Comparison of ENCODE assay signal across 20 mouse cellular contexts in genomic region chr1:130770487-130770886, GRCm38 (mm10). TPM values are rescaled to one million over a fixed set of nuclear protein-coding genes. Genes with fewer than 3 reads are reported as not detected.
DNase-seq lines count a peak whose midpoint lies in the region; ATAC-seq and TF ChIP-seq lines count a peak whose summit lies in the region.
"Had no signal": no experiment of that assay in that cellular context is flagged by ENCODE, and none has a peak within 500 bp of the region (broad histone marks: within the 10 kb centered on the region; RNA-seq: fewer than 3 reads in every experiment).

No protein-coding gene starts in this region.

- H3K9ac ChIP-seq in intestine, embryonic 14.5 days (ENCODE audit: low read length), result no peak overlapping the region
- H3K9ac ChIP-seq in intestine, postnatal 0 days (ENCODE audit: low read depth, low read length), result no peak overlapping the region
- no peak overlapping the region for H3K9ac ChIP-seq in intestine, embryonic 15.5 days
- H3K9ac ChIP-seq in lung, embryonic 15.5 days, result no peak overlapping the region
- H3K9ac ChIP-seq in stomach, embryonic 16.5 days (ENCODE audit: low read length), result no peak overlapping the region
- H3K9ac ChIP-seq: hindbrain, embryonic 15.5 days; liver, embryonic 15.5 days had no signal

- no peak for DNase-seq in intestine, embryonic 14.5 days (ENCODE audit: low spot score)
- DNase-seq in layer of hippocampus, adult 8-10 months (ENCODE audit: low spot score in 2 of 2), result no peak
- DNase-seq in right cerebral cortex, postnatal 36 days (ENCODE audit: low spot score in 2 of 2), result no peak
- no peak for DNase-seq in heart, postnatal 10 days
- DNase-seq: cerebellum, adult 11 months; right cerebral cortex, postnatal 4 days had no signal

- ATAC-seq in intestine, embryonic 14.5 days (replicated peaks; ENCODE audit: low FRiP score, low TSS enrichment, low read depth), result 0 out of 2 replicates have a peak, but pooled peaks have one; percentile 68
- no peak for ATAC-seq in intestine, postnatal 0 days
- peak; percentile 81 for ATAC-seq in intestine, embryonic 15.5 days
- peak; percentile 94 for ATAC-seq in lung, embryonic 15.5 days (ENCODE audit: borderline replicate concordance, extremely low read depth, low FRiP score, low TSS enrichment)
- ATAC-seq in stomach, embryonic 16.5 days (ENCODE audit: insufficient read depth, low FRiP score), result peak; percentile 89

- H3K4me1 ChIP-seq in intestine, embryonic 14.5 days (replicated peaks; ENCODE audit: control insufficient read depth, insufficient read depth, low read length), result no peaks in the 10 kb centered on the region
- H3K4me1 ChIP-seq in intestine, postnatal 0 days (replicated peaks; ENCODE audit: control insufficient read depth, insufficient read depth, low read length), result no peaks in the 10 kb centered on the region
- no peaks in the 10 kb centered on the region for H3K4me1 ChIP-seq in intestine, embryonic 15.5 days (replicated peaks)
- peaks cover 15% of the 10 kb centered on the region for H3K4me1 ChIP-seq in lung, embryonic 15.5 days
- no peaks in the 10 kb centered on the region for H3K4me1 ChIP-seq in stomach, embryonic 16.5 days (ENCODE audit: control insufficient read depth, insufficient read depth, low read length)
- H3K4me1 ChIP-seq: forebrain, embryonic 10.5 days; hindbrain, embryonic 15.5 days had no signal

- H3K27ac ChIP-seq in intestine, embryonic 14.5 days (ENCODE audit: low read depth), result no peak overlapping the region
- no peak overlapping the region for H3K27ac ChIP-seq in intestine, postnatal 0 days (ENCODE audit: low read depth, low read length)
- H3K27ac ChIP-seq in intestine, embryonic 15.5 days, result no peak overlapping the region
- peak overlapping the region; percentile 89 for H3K27ac ChIP-seq in lung, embryonic 15.5 days
- H3K27ac ChIP-seq in stomach, embryonic 16.5 days (ENCODE audit: low read length), result peak overlapping the region; percentile 58
- H3K27ac ChIP-seq: forebrain, embryonic 10.5 days; hindbrain, embryonic 15.5 days; liver, embryonic 15.5 days had no signal

- TF ChIP-seq CTCF in intestine, postnatal 0 days (IDR thresholded peaks at IDR 0.05; ENCODE audit: low read depth), result no peak

- intact Hi-C loops in heart, postnatal 10 days (cut with DNase I), result no loop called here

- H3K9me3 ChIP-seq in intestine, embryonic 14.5 days (ENCODE audit: control insufficient read depth, low read length), result no peaks in the 10 kb centered on the region
- no peaks in the 10 kb centered on the region for H3K9me3 ChIP-seq in intestine, postnatal 0 days (ENCODE audit: control insufficient read depth)
- no peaks in the 10 kb centered on the region for H3K9me3 ChIP-seq in intestine, embryonic 15.5 days
- no peaks in the 10 kb centered on the region for H3K9me3 ChIP-seq in lung, embryonic 15.5 days
- no peaks in the 10 kb centered on the region for H3K9me3 ChIP-seq in stomach, embryonic 16.5 days (replicated peaks; ENCODE audit: control insufficient read depth, low read length)
- H3K9me3 ChIP-seq: forebrain, embryonic 10.5 days; G1E; hindbrain, embryonic 15.5 days; liver, embryonic 15.5 days had no signal

- WGBS in intestine, embryonic 14.5 days, result 65% methylated on average over 4 of the region's 4 CpGs
- 58% methylated on average over 4 of the region's 4 CpGs for WGBS in intestine, postnatal 0 days
- 69% methylated on average over 4 of the region's 4 CpGs for WGBS in intestine, embryonic 15.5 days
- 59% methylated on average over 4 of the region's 4 CpGs for whole genome bisulfite sequencing in lung, embryonic 15.5 days
- WGBS in stomach, embryonic 16.5 days, result 70% methylated on average over 4 of the region's 4 CpGs

- H3K36me3 ChIP-seq in intestine, embryonic 14.5 days (ENCODE audit: control insufficient read depth, insufficient read depth, low read length), result no peaks in the 10 kb centered on the region
- H3K36me3 ChIP-seq in intestine, postnatal 0 days (ENCODE audit: control insufficient read depth, insufficient read depth), result no peaks in the 10 kb centered on the region
- no peaks in the 10 kb centered on the region for H3K36me3 ChIP-seq in intestine, embryonic 15.5 days
- no peaks in the 10 kb centered on the region for H3K36me3 ChIP-seq in lung, embryonic 15.5 days
- H3K36me3 ChIP-seq in stomach, embryonic 16.5 days (ENCODE audit: control insufficient read depth, insufficient read depth, low read length), result no peaks in the 10 kb centered on the region
- H3K36me3 ChIP-seq: forebrain, embryonic 10.5 days; G1E; hindbrain, embryonic 15.5 days; liver, embryonic 15.5 days had no signal

- no peak overlapping the region for H3K4me3 ChIP-seq in intestine, embryonic 14.5 days (ENCODE audit: low read depth, low read length)
- H3K4me3 ChIP-seq in intestine, postnatal 0 days (ENCODE audit: low read depth, low read length), result no peak overlapping the region
- H3K4me3 ChIP-seq in intestine, embryonic 15.5 days (replicated peaks), result no peak overlapping the region
- H3K4me3 ChIP-seq in lung, embryonic 15.5 days, result no peak overlapping the region
- no peak overlapping the region for H3K4me3 ChIP-seq in stomach, embryonic 16.5 days (replicated peaks; ENCODE audit: low read length)
- H3K4me3 ChIP-seq: forebrain, embryonic 10.5 days; hindbrain, embryonic 15.5 days; liver, embryonic 15.5 days; myocyte had no signal

- H3K4me2 ChIP-seq in intestine, embryonic 14.5 days (ENCODE audit: low read length), result no peak overlapping the region
- no peak overlapping the region for H3K4me2 ChIP-seq in intestine, postnatal 0 days (replicated peaks; ENCODE audit: low read depth)
- H3K4me2 ChIP-seq in intestine, embryonic 15.5 days (replicated peaks), result no peak overlapping the region
- peak overlapping the region; percentile 27; the same call in 1 of the 2 replicates for H3K4me2 ChIP-seq in lung, embryonic 15.5 days
- no peak overlapping the region for H3K4me2 ChIP-seq in stomach, embryonic 16.5 days (ENCODE audit: low read depth, low read length)
- H3K4me2 ChIP-seq: hindbrain, embryonic 15.5 days; liver, embryonic 15.5 days; midbrain, embryonic 11.5 days had no signal

- H3K27me3 ChIP-seq in intestine, embryonic 14.5 days (replicated peaks; ENCODE audit: control insufficient read depth, insufficient read depth, low read length), result no peaks in the 10 kb centered on the region
- H3K27me3 ChIP-seq in intestine, postnatal 0 days (replicated peaks; ENCODE audit: control insufficient read depth, insufficient read depth, low read length), result no peaks in the 10 kb centered on the region
- no peaks in the 10 kb centered on the region for H3K27me3 ChIP-seq in intestine, embryonic 15.5 days (replicated peaks)
- H3K27me3 ChIP-seq in lung, embryonic 15.5 days, result no peaks in the 10 kb centered on the region
- no peaks in the 10 kb centered on the region for H3K27me3 ChIP-seq in stomach, embryonic 16.5 days (ENCODE audit: control insufficient read depth, insufficient read depth, low read length)
- H3K27me3 ChIP-seq: hindbrain, embryonic 15.5 days had no signal

RNA-seq across cellular contexts. Expression of gene Fcamr, which starts 30.2 kb away (rescaled TPM):
- polyA plus RNA-seq in intestine, embryonic 14.5 days (2014; fragmentation: Nextera tagmentation; extraction: Ambion mirVana), result 0.16 TPM in 1 of 2 replicates, not detected in the other
- polyA plus RNA-seq in intestine, postnatal 0 days (2015; fragmentation: Nextera tagmentation; extraction: Ambion mirVana), result 0.17 TPM in 1 of 2 replicates, not detected in the other
- 0.18 and 0.21 TPM in 2 replicates for polyA plus RNA-seq in intestine, embryonic 15.5 days (2015; fragmentation: Nextera tagmentation; extraction: Ambion mirVana)
- not detected in 2 replicates for polyA plus RNA-seq in lung, embryonic 15.5 days (2015; fragmentation: Nextera tagmentation; extraction: Ambion mirVana)
- 0.42 and 0.56 TPM in 2 replicates for polyA plus RNA-seq in stomach, embryonic 16.5 days (2015; fragmentation: Nextera tagmentation; extraction: Ambion mirVana)
- total RNA-seq in layer of hippocampus, adult 8-10 months (2022), result not detected
- total RNA-seq in heart, postnatal 10 days (2021), result under 1 TPM; 0.19 to 0.20 TPM
- total RNA-seq: G1E; left cerebral cortex, postnatal 25 days had no signal
- polyA plus RNA-seq: C2C12; cortical plate, adult 2 months; forebrain, embryonic 10.5 days; G1E; hindbrain, embryonic 15.5 days; liver, embryonic 15.5 days; midbrain, embryonic 11.5 days; myocyte had no signal

RNA-seq across cellular contexts. Expression of gene AA986860, which starts 38.7 kb away (rescaled TPM):
- polyA plus RNA-seq in intestine, embryonic 14.5 days (2014; fragmentation: Nextera tagmentation; extraction: Ambion mirVana), result 55.7 and 61.4 TPM in 2 replicates
- 42.3 and 46.7 TPM in 2 replicates for polyA plus RNA-seq in intestine, postnatal 0 days (2015; fragmentation: Nextera tagmentation; extraction: Ambion mirVana)
- polyA plus RNA-seq in intestine, embryonic 15.5 days (2015; fragmentation: Nextera tagmentation; extraction: Ambion mirVana), result 58.1 and 62.2 TPM in 2 replicates
- polyA plus RNA-seq in lung, embryonic 15.5 days (2015; fragmentation: Nextera tagmentation; extraction: Ambion mirVana), result 10.9 and 13.0 TPM in 2 replicates
- 44.2 and 52.0 TPM in 2 replicates for polyA plus RNA-seq in stomach, embryonic 16.5 days (2015; fragmentation: Nextera tagmentation; extraction: Ambion mirVana)
- total RNA-seq in layer of hippocampus, adult 8-10 months (2022), result 1 to 10 TPM; 1.4 to 2.2 (median 1.5) TPM
- under 1 TPM; 0.57 to 0.62 TPM for total RNA-seq in heart, postnatal 10 days (2021)

RNA-seq across cellular contexts. Expression of gene Pfkfb2, which starts 41.4 kb away (rescaled TPM):
- polyA plus RNA-seq in intestine, embryonic 14.5 days (2014; fragmentation: Nextera tagmentation; extraction: Ambion mirVana), result 9.4 and 9.8 TPM in 2 replicates
- 6.1 and 7.0 TPM in 2 replicates for polyA plus RNA-seq in intestine, postnatal 0 days (2015; fragmentation: Nextera tagmentation; extraction: Ambion mirVana)
- 10.8 and 11.2 TPM in 2 replicates for polyA plus RNA-seq in intestine, embryonic 15.5 days (2015; fragmentation: Nextera tagmentation; extraction: Ambion mirVana)
- polyA plus RNA-seq in lung, embryonic 15.5 days (2015; fragmentation: Nextera tagmentation; extraction: Ambion mirVana), result 7.9 and 9.5 TPM in 2 replicates
- polyA plus RNA-seq in stomach, embryonic 16.5 days (2015; fragmentation: Nextera tagmentation; extraction: Ambion mirVana), result 11.3 and 11.6 TPM in 2 replicates
- 10 to 100 TPM; 46.1 to 48.5 (median 48.2) TPM for total RNA-seq in layer of hippocampus, adult 8-10 months (2022)
- 10 to 100 TPM; 40.5 to 42.7 TPM for total RNA-seq in heart, postnatal 10 days (2021)

RNA-seq across cellular contexts. Expression of gene Yod1, which starts 53.4 kb away (rescaled TPM):
- 7.5 and 8.1 TPM in 2 replicates for polyA plus RNA-seq in intestine, embryonic 14.5 days (2014; fragmentation: Nextera tagmentation; extraction: Ambion mirVana)
- polyA plus RNA-seq in intestine, postnatal 0 days (2015; fragmentation: Nextera tagmentation; extraction: Ambion mirVana), result 8.9 and 9.5 TPM in 2 replicates
- polyA plus RNA-seq in intestine, embryonic 15.5 days (2015; fragmentation: Nextera tagmentation; extraction: Ambion mirVana), result 10.2 and 10.5 TPM in 2 replicates
- polyA plus RNA-seq in lung, embryonic 15.5 days (2015; fragmentation: Nextera tagmentation; extraction: Ambion mirVana), result 13.4 and 16.5 TPM in 2 replicates
- 14.9 and 15.8 TPM in 2 replicates for polyA plus RNA-seq in stomach, embryonic 16.5 days (2015; fragmentation: Nextera tagmentation; extraction: Ambion mirVana)
- 10 to 100 TPM; 15.4 to 19.2 (median 17.2) TPM for total RNA-seq in layer of hippocampus, adult 8-10 months (2022)
- 1 to 10 TPM; 5.6 to 7.0 TPM for total RNA-seq in heart, postnatal 10 days (2021)

RNA-seq across cellular contexts. Expression of gene Gm29427, which starts 54.9 kb away (rescaled TPM):
- polyA plus RNA-seq in intestine, embryonic 14.5 days (2014; fragmentation: Nextera tagmentation; extraction: Ambion mirVana), result 0.23 TPM in 1 of 2 replicates, not detected in the other
- 0.20 and 0.48 TPM in 2 replicates for polyA plus RNA-seq in intestine, postnatal 0 days (2015; fragmentation: Nextera tagmentation; extraction: Ambion mirVana)
- not detected in 2 replicates for polyA plus RNA-seq in intestine, embryonic 15.5 days (2015; fragmentation: Nextera tagmentation; extraction: Ambion mirVana)
- not detected in 2 replicates for polyA plus RNA-seq in lung, embryonic 15.5 days (2015; fragmentation: Nextera tagmentation; extraction: Ambion mirVana)
- polyA plus RNA-seq in stomach, embryonic 16.5 days (2015; fragmentation: Nextera tagmentation; extraction: Ambion mirVana), result 0.09 TPM in 1 of 2 replicates, not detected in the other
- under 1 TPM in 1 of 4 experiments, not detected in 3; 0.29 TPM for total RNA-seq in layer of hippocampus, adult 8-10 months (2022)
- not detected for total RNA-seq in heart, postnatal 10 days (2021)
- total RNA-seq: left cerebral cortex, postnatal 25 days had no signal
- polyA plus RNA-seq: C2C12; forebrain, embryonic 10.5 days; G1E; heart, embryonic 14.5 days; hindbrain, embryonic 15.5 days; liver, embryonic 15.5 days; midbrain, embryonic 11.5 days; myocyte had no signal

Comparison
In these comparisons a context has a peak if more than half of its experiments do, and no peak if none do; other contexts are left out.
1. H3K27ac ChIP-seq: peak in lung, embryonic 15.5 days (single experiment) and stomach, embryonic 16.5 days (single experiment); none in intestine, embryonic 14.5 days (single experiment), intestine, postnatal 0 days (single experiment) and intestine, embryonic 15.5 days (single experiment).